In the genomic region with DNA sequence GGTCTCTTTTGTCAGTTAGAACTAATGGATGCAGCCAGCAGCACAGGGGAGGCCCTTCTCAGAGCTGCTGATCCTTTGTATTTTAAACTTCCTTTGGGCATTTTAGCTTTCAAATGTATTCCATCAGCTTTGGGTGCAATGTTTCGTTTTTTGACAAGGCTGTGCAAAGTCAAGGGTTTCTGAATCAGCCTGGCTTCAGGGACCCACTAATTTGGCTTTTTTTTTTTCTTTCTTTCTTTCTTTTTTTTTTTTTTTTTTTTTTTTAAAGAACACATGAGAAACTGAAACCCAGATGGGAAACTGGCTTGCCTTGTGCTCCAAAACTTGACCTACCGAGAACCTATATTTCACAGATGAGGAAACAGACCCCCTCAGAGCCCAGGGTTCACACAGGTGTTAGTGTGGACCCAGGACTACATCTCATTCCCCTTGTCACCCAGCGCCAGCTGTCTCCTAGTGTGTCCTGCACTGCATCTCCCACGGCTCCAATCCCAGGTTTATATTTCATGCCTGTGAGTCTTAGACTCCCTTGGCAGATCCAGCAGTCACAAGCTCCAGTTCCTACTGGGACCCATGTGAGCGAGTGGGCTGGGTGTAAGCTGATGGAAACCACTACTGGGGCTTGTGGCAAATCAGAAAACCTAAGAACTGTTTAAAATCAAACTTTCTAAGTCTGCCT, we compare ENCODE assay signal across 9 mouse cellular contexts. TPM values are rescaled to one million over a fixed set of nuclear protein-coding genes. Genes with fewer than 3 reads are reported as not detected.
DNase-seq lines count a peak whose midpoint lies in the region; ATAC-seq lines count a peak whose summit lies in the region.
"Had no signal": no experiment of that assay in that cellular context is flagged by ENCODE, and none has a peak within 500 bp of the region (broad histone marks: within the 10 kb centered on the region; RNA-seq: fewer than 3 reads in every experiment).

No protein-coding gene starts in this region.

- H3K36me3 ChIP-seq in intestine, embryonic 16.5 days (ENCODE audit: control insufficient read depth, insufficient read depth, low read length), result no peaks in the 10 kb centered on the region

- intact Hi-C loops in left cerebral cortex, postnatal 14 days (cut with DNase I), result no loop called here

- no peaks in the 10 kb centered on the region for H3K27me3 ChIP-seq in intestine, embryonic 16.5 days (replicated peaks; ENCODE audit: control insufficient read depth, insufficient read depth, low read length)

- ATAC-seq in intestine, embryonic 16.5 days, result peak; percentile 42

- WGBS in intestine, embryonic 16.5 days, result 42% methylated on average over 5 of the region's 5 CpGs

- 0 out of 2 replicates have a peak overlapping the region, but pooled peaks have one; percentile 20 for H3K4me2 ChIP-seq in intestine, embryonic 16.5 days (ENCODE audit: low read depth, low read length)

- H3K9ac ChIP-seq in intestine, embryonic 16.5 days (ENCODE audit: low read depth, low read length), result peak overlapping the region; percentile 33; the same call in 1 of the 2 replicates

- no peaks in the 10 kb centered on the region for H3K9me3 ChIP-seq in intestine, embryonic 16.5 days (ENCODE audit: control insufficient read depth, low read length)

- peak overlapping the region; percentile 67 for H3K27ac ChIP-seq in intestine, embryonic 16.5 days (ENCODE audit: low read length)

- H3K4me1 ChIP-seq in intestine, embryonic 16.5 days (ENCODE audit: control insufficient read depth, insufficient read depth, low read length), result no peaks in the 10 kb centered on the region

- no peak overlapping the region for H3K4me3 ChIP-seq in intestine, embryonic 16.5 days (ENCODE audit: low read length)

- DNase-seq in cerebellum, adult 11-12 months, result peak; percentile 27
- no peak for DNase-seq in cerebellum, adult 9-10 months
- peak; percentile 23 for DNase-seq in right cerebral cortex, adult 18-20 months
- DNase-seq in right cerebral cortex, postnatal 14 days, result no peak
- peak; percentile 20 for DNase-seq in yolk sac, embryonic 10.5 days (ENCODE audit: low spot score)
- DNase-seq in left cerebral cortex, postnatal 14 days (ENCODE audit: low spot score in 2 of 2), result no peak
- no peak for DNase-seq in left cerebral cortex, adult 18-20 months (ENCODE audit: low spot score in 2 of 2)

RNA-seq across cellular contexts. Expression of a gene that starts 26.4 kb away (rescaled TPM):
- 3.1 and 5.0 TPM in 2 replicates for polyA plus RNA-seq in intestine, embryonic 16.5 days (2015; fragmentation: Nextera tagmentation; extraction: Ambion mirVana)
- 10 to 100 TPM; 30.7 to 31.7 TPM for total RNA-seq in left cerebral cortex, postnatal 14 days (2021)
- total RNA-seq in left cerebral cortex, adult 18-20 months (2021), result 10 to 100 TPM; 29.9 to 30.9 TPM
- total RNA-seq: common myeloid progenitor, adult 5-6 weeks had no signal

Comparison
In these comparisons a context has a peak if more than half of its experiments do, and no peak if none do; other contexts are left out.
1. DNase-seq: peak in cerebellum, adult 11-12 months (single experiment), right cerebral cortex, adult 18-20 months (single experiment) and yolk sac, embryonic 10.5 days (single experiment); none in cerebellum, adult 9-10 months (single experiment), right cerebral cortex, postnatal 14 days (single experiment), left cerebral cortex, postnatal 14 days (0 of 2) and left cerebral cortex, adult 18-20 months (0 of 2).